Mouse (Mus musculus): ENCODE measurements around the gene B9d1. TPM values are rescaled to one million over a fixed set of nuclear protein-coding genes. Genes with fewer than 3 reads are reported as not detected.

B9d1 gene
- total and polyA plus RNA-seq, 3 experiments = 8.0 to 10.6 (median 9.3) TPM

- H3K27me3 ChIP-seq (ENCODE audit: control insufficient read depth, insufficient read depth, low read length) = no peaks in the 10 kb centered on the region
- peak; percentile 41 to 52 for DNase-seq
- H3K79me2 ChIP-seq (replicated peaks; ENCODE audit: control insufficient read depth, insufficient read depth, low read length) = peaks cover 5% of the 10 kb centered on the region
- no peak for TF ChIP-seq CTCF (IDR thresholded peaks at IDR 0.05)
- 0 out of 2 replicates have a peak, but pooled peaks have one; percentile 28 for TF ChIP-seq EP300 (IDR thresholded peaks at IDR 0.05; ENCODE audit: insufficient read depth, low read depth, low read length)
- intact Hi-C loops (cut with DNase I) = no loop called here
- 49% methylated on average over 4 of the region's 4 CpGs for WGBS
- H3K9ac ChIP-seq (ENCODE audit: low read depth, low read length) = no peak overlapping the region
- H3K4me1 ChIP-seq (ENCODE audit: control insufficient read depth, insufficient read depth, low read length) = peaks cover 29% of the 10 kb centered on the region
- peak overlapping the region; percentile 46 for H3K27ac ChIP-seq
- H3K4me3 ChIP-seq = no peak overlapping the region
- peaks cover 44% of the 10 kb centered on the region for H3K36me3 ChIP-seq (ENCODE audit: control insufficient read depth, insufficient read depth, low read length)
Observed at GRCm38 (mm10) chr11:61529268-61529713, 24.3 kb downstream of the B9d1 start.

GRCm38 (mm10) chr11:61532820-61533219, 27.9 kb downstream of the B9d1 start:
- Histone ChIP-seq H3K79me2 (replicated peaks; ENCODE audit: control insufficient read depth, insufficient read depth, low read length) (peaks cover 5% of the 10 kb centered on the region), H3K36me3 (ENCODE audit: control insufficient read depth, insufficient read depth, low read length) (peaks cover 52% of the 10 kb centered on the region), H3K9ac (ENCODE audit: low read depth, low read length) (no peak overlapping the region), H3K4me1 (ENCODE audit: control insufficient read depth, insufficient read depth, low read length) (peaks cover 38% of the 10 kb centered on the region), H3K4me3 (no peak overlapping the region), H3K27me3 (ENCODE audit: control insufficient read depth, insufficient read depth, low read length) (no peaks in the 10 kb centered on the region), H3K27ac (peak overlapping the region; percentile 82)
- intact Hi-C loops (cut with DNase I) = loop anchor here (2.0 kb wide), 1 partner anchor 84 kb away; no protein-coding TSS in a partner anchor
- no peak for DNase-seq
- WGBS = 72% methylated on average over 2 of the region's 2 CpGs
- TF ChIP-seq EP300 (IDR thresholded peaks at IDR 0.05; ENCODE audit: insufficient read depth, low read depth, low read length) (no peak), CTCF (IDR thresholded peaks at IDR 0.05) (no peak), POLR2A (IDR thresholded peaks at IDR 0.05; ENCODE audit: insufficient read depth, low read depth, low read length) (no peak)

- H3K4me1 ChIP-seq (ENCODE audit: control insufficient read depth, insufficient read depth, low read length) = peaks cover 38% of the 10 kb centered on the region
- H3K9ac ChIP-seq (ENCODE audit: low read depth, low read length) = no peak overlapping the region; the same call in 1 of the 2 replicates
- TF ChIP-seq POLR2A (IDR thresholded peaks at IDR 0.05; ENCODE audit: insufficient read depth, low read depth, low read length) (peak; percentile 49; the same call in 1 of the 2 replicates), CTCF (IDR thresholded peaks at IDR 0.05) (no peak), EP300 (IDR thresholded peaks at IDR 0.05; ENCODE audit: insufficient read depth, low read depth, low read length) (peak; percentile 98)
- no peak overlapping the region for H3K4me3 ChIP-seq
- peak overlapping the region; percentile 82 for H3K27ac ChIP-seq
- H3K79me2 ChIP-seq (replicated peaks; ENCODE audit: control insufficient read depth, insufficient read depth, low read length) = peaks cover 3% of the 10 kb centered on the region; the same call in 1 of the 2 replicates
- peak; percentile 49 to 75 for DNase-seq
- peaks cover 55% of the 10 kb centered on the region for H3K36me3 ChIP-seq (ENCODE audit: control insufficient read depth, insufficient read depth, low read length)
- intact Hi-C loops (cut with DNase I) = loop anchor here (2.0 kb wide), 1 partner anchor 83 kb away; no protein-coding TSS in a partner anchor
- H3K27me3 ChIP-seq (ENCODE audit: control insufficient read depth, insufficient read depth, low read length) = no peaks in the 10 kb centered on the region
- 46% methylated on average over 5 of the region's 5 CpGs for WGBS
Observed at GRCm38 (mm10) chr11:61533571-61533970, 28.6 kb downstream of the B9d1 start.

GRCm38 (mm10) chr11:61535530-61535929, 30.6 kb downstream of the B9d1 start:
- WGBS = 35% methylated on average over 1 of the region's 1 CpGs
- no peak for DNase-seq

DNA sequence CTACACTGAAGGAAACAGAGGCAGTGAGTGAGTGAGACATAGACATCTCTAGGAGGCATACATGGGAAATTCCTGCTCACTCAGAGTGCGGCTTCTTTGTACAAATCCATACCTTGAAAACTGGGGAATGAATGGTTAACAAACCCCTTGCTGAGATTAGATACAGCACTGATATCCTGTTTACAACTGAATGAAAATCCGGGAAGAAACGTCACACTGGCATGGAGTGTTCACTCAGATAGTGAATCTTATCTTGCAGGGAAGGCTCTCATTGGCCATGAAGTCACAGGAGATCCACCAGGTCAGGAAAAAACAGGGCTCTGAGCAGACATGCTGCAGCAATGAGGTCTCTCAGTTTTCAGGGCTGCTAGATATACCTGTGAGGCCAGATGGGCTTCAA, 32.0 kb downstream of the B9d1 start:
- Histone ChIP-seq H3K36me3 (ENCODE audit: control insufficient read depth, insufficient read depth, low read length) (peaks cover 47% of the 10 kb centered on the region), H3K79me2 (replicated peaks; ENCODE audit: control insufficient read depth, insufficient read depth, low read length) (no peaks in the 10 kb centered on the region), H3K27ac (peak overlapping the region; percentile 62), H3K27me3 (ENCODE audit: control insufficient read depth, insufficient read depth, low read length) (no peaks in the 10 kb centered on the region), H3K4me1 (ENCODE audit: control insufficient read depth, insufficient read depth, low read length) (peaks cover 32% of the 10 kb centered on the region), H3K9ac (ENCODE audit: low read depth, low read length) (no peak overlapping the region), H3K4me3 (no peak overlapping the region)
- no peak for DNase-seq
- WGBS = 36% methylated on average over 3 of the region's 3 CpGs
- TF ChIP-seq CTCF (IDR thresholded peaks at IDR 0.05) (no peak), EP300 (IDR thresholded peaks at IDR 0.05; ENCODE audit: insufficient read depth, low read depth, low read length) (no peak), POLR2A (IDR thresholded peaks at IDR 0.05; ENCODE audit: insufficient read depth, low read depth, low read length) (no peak)
- intact Hi-C loops (cut with DNase I) = no loop called here

More at GRCm38 (mm10) chr11:61535530-61535929, 30.6 kb downstream of the B9d1 start:
- Histone ChIP-seq H3K27me3 (ENCODE audit: control insufficient read depth, insufficient read depth, low read length) (no peaks in the 10 kb centered on the region), H3K4me1 (ENCODE audit: control insufficient read depth, insufficient read depth, low read length) (peaks cover 31% of the 10 kb centered on the region), H3K79me2 (replicated peaks; ENCODE audit: control insufficient read depth, insufficient read depth, low read length) (no peaks in the 10 kb centered on the region), H3K9ac (ENCODE audit: low read depth, low read length) (no peak overlapping the region), H3K36me3 (ENCODE audit: control insufficient read depth, insufficient read depth, low read length) (peaks cover 48% of the 10 kb centered on the region), H3K4me3 (no peak overlapping the region), H3K27ac (peak overlapping the region; percentile 82)
- intact Hi-C loops (cut with DNase I) = no loop called here
- TF ChIP-seq CTCF (IDR thresholded peaks at IDR 0.05) = 0 out of 2 replicates have a peak, but pooled peaks have one; percentile 14
- no peak for TF ChIP-seq EP300 (IDR thresholded peaks at IDR 0.05; ENCODE audit: insufficient read depth, low read depth, low read length)
- no peak for TF ChIP-seq POLR2A (IDR thresholded peaks at IDR 0.05; ENCODE audit: insufficient read depth, low read depth, low read length)

DNA sequence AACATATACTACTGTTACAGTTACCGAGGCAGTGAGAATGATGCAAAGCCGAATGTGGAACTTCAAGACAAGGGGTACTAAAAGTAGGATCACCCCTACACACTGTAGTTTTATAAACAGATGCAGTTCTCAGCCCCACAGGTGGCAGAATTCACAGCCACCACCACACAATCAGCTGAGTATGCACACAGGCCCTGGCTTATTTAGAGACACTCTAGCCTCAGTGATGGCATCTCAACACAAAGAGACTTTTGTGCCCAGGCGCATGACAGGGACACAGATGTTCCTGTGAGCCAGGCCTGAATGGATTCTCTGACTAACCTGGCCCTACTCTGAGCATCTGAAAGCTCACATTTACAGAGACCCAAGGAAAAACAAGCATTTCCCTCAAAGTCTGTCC, 32.4 kb downstream of the B9d1 start:
- no peak for DNase-seq
- no peak for TF ChIP-seq EP300 (IDR thresholded peaks at IDR 0.05; ENCODE audit: insufficient read depth, low read depth, low read length)
- TF ChIP-seq POLR2A (IDR thresholded peaks at IDR 0.05; ENCODE audit: insufficient read depth, low read depth, low read length) = no peak
- TF ChIP-seq CTCF (IDR thresholded peaks at IDR 0.05) = no peak
- Histone ChIP-seq H3K9ac (ENCODE audit: low read depth, low read length) (no peak overlapping the region), H3K27ac (peak overlapping the region; percentile 62), H3K4me1 (ENCODE audit: control insufficient read depth, insufficient read depth, low read length) (peaks cover 35% of the 10 kb centered on the region), H3K36me3 (ENCODE audit: control insufficient read depth, insufficient read depth, low read length) (peaks cover 44% of the 10 kb centered on the region), H3K27me3 (ENCODE audit: control insufficient read depth, insufficient read depth, low read length) (no peaks in the 10 kb centered on the region), H3K4me3 (no peak overlapping the region), H3K79me2 (replicated peaks; ENCODE audit: control insufficient read depth, insufficient read depth, low read length) (no peaks in the 10 kb centered on the region)
- intact Hi-C loops (cut with DNase I) = no loop called here
- 69% methylated on average over 3 of the region's 3 CpGs for WGBS
